Mouse (Mus musculus) liver, embryonic 15.5 days (tissue): ENCODE data around the gene Gpc3. TPM values are rescaled to one million over a fixed set of nuclear protein-coding genes. Genes with fewer than 3 reads are reported as not detected.

Experiments
- ATAC-seq: fragments of 200-750 bp; cut with Nextera tagmentation; 2 replicates; pipeline ENCODE4 v1.8.0; 2017; ENCODE audit warnings: moderate number of reproducible peaks, mild to moderate bottlenecking, moderate library complexity; ENCODE audit not compliant: insufficient read depth
- H3K27ac ChIP-seq: fragments of 300-500 bp; sonication (generic); replicated peaks from 2 replicates; pipeline ENCODE4 v1.5.1; 2015; ENCODE audit warnings: mild to moderate bottlenecking, inconsistent platforms
- H3K27me3 ChIP-seq: fragments of 300-500 bp; sonication (generic); 2 replicates; pipeline ENCODE4 v1.6.1; 2015; ENCODE audit warnings: mild to moderate bottlenecking, inconsistent platforms
- H3K36me3 ChIP-seq: fragments of 300-500 bp; sonication (generic); replicated peaks from 2 replicates; pipeline ENCODE4 v1.6.1; 2015; ENCODE audit warnings: moderate library complexity, mild to moderate bottlenecking, inconsistent platforms
- H3K4me1 ChIP-seq: fragments of 300-500 bp; sonication (generic); replicated peaks from 2 replicates; pipeline ENCODE4 v1.6.1; 2015; ENCODE audit warnings: inconsistent platforms
- H3K4me2 ChIP-seq: fragments of 300-500 bp; sonication (generic); 2 replicates; pipeline ENCODE4 v1.6.1; 2015; ENCODE audit warnings: moderate library complexity, mild to moderate bottlenecking, inconsistent platforms
- H3K4me3 ChIP-seq: fragments of 300-500 bp; sonication (generic); replicated peaks from 2 replicates; pipeline ENCODE4 v1.5.1; 2015; ENCODE audit warnings: mild to moderate bottlenecking, inconsistent platforms
- H3K9ac ChIP-seq: fragments of 300-500 bp; sonication (generic); 2 replicates; pipeline ENCODE4 v1.6.1; 2015; ENCODE audit warnings: moderate library complexity, mild to moderate bottlenecking, inconsistent platforms
- H3K9me3 ChIP-seq: fragments of 300-500 bp; sonication (generic); replicated peaks from 2 replicates; pipeline ENCODE4 v1.6.1; 2016; ENCODE audit warnings: inconsistent platforms
- WGBS: fragments of 180-500 bp; shearing (Covaris S2); methylation state at CpG from one replicate; pipeline ENCODE4 v1.1.7; 2015; ENCODE audit warnings: mixed read lengths; ENCODE audit not compliant: insufficient replicate concordance; 5-methylcytosine and 5-hydroxymethylcytosine counted together
- polyA plus RNA-seq: library from polyadenylated mRNA; unstranded; fragments of >200 nt; fragmentation: Nextera tagmentation; extraction: Ambion mirVana; gene quantifications from 2 replicates; pipeline ENCODE4 v1.2.1, GENCODE M21; 2015

The Gpc3 gene
- polyA plus RNA-seq, 1 experiment from 2014 or later, result 268 TPM

GRCm38 (mm10) chrX:52412936-52413335, 200.8 kb downstream of the Gpc3 start:
- H3K9ac ChIP-seq, result no peak overlapping the region
- WGBS, result 74% methylated on average over 3 of the region's 3 CpGs
- no peaks in the 10 kb centered on the region for H3K9me3 ChIP-seq
- no peak overlapping the region for H3K4me2 ChIP-seq
- H3K27ac ChIP-seq, result no peak overlapping the region
- H3K4me1 ChIP-seq, result no peaks in the 10 kb centered on the region
- H3K27me3 ChIP-seq, result no peaks in the 10 kb centered on the region
- H3K4me3 ChIP-seq, result no peak overlapping the region
- no peak for ATAC-seq
- no peaks in the 10 kb centered on the region for H3K36me3 ChIP-seq

- Histone ChIP-seq H3K9me3 (no peaks in the 10 kb centered on the region), H3K4me3 (no peak overlapping the region), H3K9ac (no peak overlapping the region), H3K36me3 (no peaks in the 10 kb centered on the region), H3K4me2 (no peak overlapping the region), H3K27ac (no peak overlapping the region), H3K4me1 (no peaks in the 10 kb centered on the region), H3K27me3 (no peaks in the 10 kb centered on the region)
- 61% methylated on average over 2 of the region's 2 CpGs for WGBS
- peak; percentile 22; the same call in 1 of the 2 replicates for ATAC-seq
Observed at GRCm38 (mm10) chrX:52401188-52401587, 212.6 kb downstream of the Gpc3 start.

GRCm38 (mm10) chrX:52375129-52375528, 238.6 kb downstream of the Gpc3 start:
- Histone ChIP-seq H3K4me3 (no peak overlapping the region), H3K9ac (no peak overlapping the region), H3K9me3 (no peaks in the 10 kb centered on the region), H3K36me3 (no peaks in the 10 kb centered on the region), H3K27ac (no peak overlapping the region), H3K4me2 (no peak overlapping the region), H3K27me3 (no peaks in the 10 kb centered on the region), H3K4me1 (no peaks in the 10 kb centered on the region)
- WGBS, result 19% methylated on average over 3 of the region's 3 CpGs
- ATAC-seq, result no peak

- WGBS, result 76% methylated on average over 14 of the region's 14 CpGs
- Histone ChIP-seq H3K4me2 (no peak overlapping the region), H3K4me1 (no peaks in the 10 kb centered on the region), H3K4me3 (no peak overlapping the region), H3K9me3 (no peaks in the 10 kb centered on the region), H3K27ac (no peak overlapping the region), H3K27me3 (no peaks in the 10 kb centered on the region), H3K36me3 (no peaks in the 10 kb centered on the region), H3K9ac (no peak overlapping the region)
- ATAC-seq, result no peak
Observed at GRCm38 (mm10) chrX:52374209-52374608, 239.5 kb downstream of the Gpc3 start.

GRCm38 (mm10) chrX:52372436-52372835, 241.3 kb downstream of the Gpc3 start:
- Histone ChIP-seq H3K9me3 (no peaks in the 10 kb centered on the region), H3K4me2 (no peak overlapping the region), H3K9ac (no peak overlapping the region), H3K4me1 (no peaks in the 10 kb centered on the region), H3K4me3 (no peak overlapping the region), H3K27me3 (no peaks in the 10 kb centered on the region), H3K36me3 (no peaks in the 10 kb centered on the region), H3K27ac (no peak overlapping the region)
- WGBS, result 61% methylated on average over 5 of the region's 5 CpGs
- no peak for ATAC-seq

GRCm38 (mm10) chrX:52369938-52370758, 243.6 kb downstream of the Gpc3 start:
- Histone ChIP-seq H3K4me1 (no peaks in the 10 kb centered on the region), H3K27me3 (no peaks in the 10 kb centered on the region), H3K4me2 (no peak overlapping the region), H3K36me3 (no peaks in the 10 kb centered on the region), H3K9me3 (no peaks in the 10 kb centered on the region), H3K27ac (no peak overlapping the region), H3K9ac (no peak overlapping the region), H3K4me3 (no peak overlapping the region)
- WGBS, result 48% methylated on average over 8 of the region's 8 CpGs
- no peak for ATAC-seq

GRCm38 (mm10) chrX:52369304-52369937, 244.3 kb downstream of the Gpc3 start:
- 63% methylated on average over 6 of the region's 6 CpGs for WGBS
- no peak for ATAC-seq
- H3K27ac ChIP-seq, result no peak overlapping the region
- H3K9me3 ChIP-seq, result no peaks in the 10 kb centered on the region
- H3K36me3 ChIP-seq, result no peaks in the 10 kb centered on the region
- H3K4me3 ChIP-seq, result no peak overlapping the region
- H3K4me2 ChIP-seq, result no peak overlapping the region
- H3K4me1 ChIP-seq, result no peaks in the 10 kb centered on the region
- no peaks in the 10 kb centered on the region for H3K27me3 ChIP-seq
- no peak overlapping the region for H3K9ac ChIP-seq

GRCm38 (mm10) chrX:52366826-52367225, 246.9 kb downstream of the Gpc3 start:
- Histone ChIP-seq H3K36me3 (no peaks in the 10 kb centered on the region), H3K9me3 (no peaks in the 10 kb centered on the region), H3K27me3 (no peaks in the 10 kb centered on the region), H3K9ac (no peak overlapping the region), H3K4me3 (no peak overlapping the region), H3K27ac (no peak overlapping the region), H3K4me2 (no peak overlapping the region), H3K4me1 (no peaks in the 10 kb centered on the region)
- no peak for ATAC-seq
- 66% methylated on average over 5 of the region's 5 CpGs for WGBS

- Histone ChIP-seq H3K4me1 (no peaks in the 10 kb centered on the region), H3K4me3 (no peak overlapping the region), H3K9ac (no peak overlapping the region), H3K9me3 (no peaks in the 10 kb centered on the region), H3K4me2 (no peak overlapping the region), H3K27ac (no peak overlapping the region), H3K36me3 (no peaks in the 10 kb centered on the region), H3K27me3 (no peaks in the 10 kb centered on the region)
- WGBS, result 62% methylated on average over 10 of the region's 10 CpGs
- ATAC-seq, result no peak
Observed at GRCm38 (mm10) chrX:52365790-52366189, 248.0 kb downstream of the Gpc3 start.

GRCm38 (mm10) chrX:52362241-52363011, 251.3 kb downstream of the Gpc3 start:
- Histone ChIP-seq H3K4me2 (no peak overlapping the region), H3K27me3 (no peaks in the 10 kb centered on the region), H3K9me3 (no peaks in the 10 kb centered on the region), H3K36me3 (no peaks in the 10 kb centered on the region), H3K9ac (no peak overlapping the region), H3K4me3 (no peak overlapping the region), H3K27ac (no peak overlapping the region), H3K4me1 (no peaks in the 10 kb centered on the region)
- 75% methylated on average over 4 of the region's 4 CpGs for WGBS
- no peak for ATAC-seq

- Histone ChIP-seq H3K9ac (no peak overlapping the region), H3K36me3 (no peaks in the 10 kb centered on the region), H3K27me3 (no peaks in the 10 kb centered on the region), H3K4me3 (no peak overlapping the region), H3K9me3 (no peaks in the 10 kb centered on the region), H3K4me2 (no peak overlapping the region), H3K27ac (no peak overlapping the region), H3K4me1 (no peaks in the 10 kb centered on the region)
- 53% methylated on average over 4 of the region's 4 CpGs for WGBS
- no peak for ATAC-seq
Observed at GRCm38 (mm10) chrX:52352981-52353380, 260.8 kb downstream of the Gpc3 start.
